Mouse (Mus musculus) cortical plate, adult 2 months (tissue): Measurements from ENCODE around the gene Gtf2e1.

Experiments used
- CTCF ChIP-seq: fragments of 200-500 bp; IDR thresholded peaks from 2 replicates; pipeline ENCODE4 v1.5.1; 2011; ENCODE audit warnings: mild to moderate bottlenecking, control low read depth, low read length; ENCODE audit not compliant: insufficient read depth; ENCODE audit errors: extremely low read depth
- POLR2A ChIP-seq: fragments of 200-500 bp; IDR thresholded peaks from 2 replicates; pipeline ENCODE4 v1.6.1; 2011; ENCODE audit warnings: mild to moderate bottlenecking, low read length, control low read depth; ENCODE audit not compliant: insufficient read depth; ENCODE audit errors: extremely low read depth

GRCm38 (mm10) chr16:37530170-37530569, 9.4 kb downstream of the Gtf2e1 start:
- TF ChIP-seq CTCF (no peak), POLR2A (no peak)
